Mouse (Mus musculus): ENCODE data around the gene Wdr46. TPM values are rescaled to one million over a fixed set of nuclear protein-coding genes. Genes with fewer than 3 reads are reported as not detected.

The Wdr46 gene
- polyA plus RNA-seq, 1 experiment from 2014 or later: 26.5 TPM

DNA sequence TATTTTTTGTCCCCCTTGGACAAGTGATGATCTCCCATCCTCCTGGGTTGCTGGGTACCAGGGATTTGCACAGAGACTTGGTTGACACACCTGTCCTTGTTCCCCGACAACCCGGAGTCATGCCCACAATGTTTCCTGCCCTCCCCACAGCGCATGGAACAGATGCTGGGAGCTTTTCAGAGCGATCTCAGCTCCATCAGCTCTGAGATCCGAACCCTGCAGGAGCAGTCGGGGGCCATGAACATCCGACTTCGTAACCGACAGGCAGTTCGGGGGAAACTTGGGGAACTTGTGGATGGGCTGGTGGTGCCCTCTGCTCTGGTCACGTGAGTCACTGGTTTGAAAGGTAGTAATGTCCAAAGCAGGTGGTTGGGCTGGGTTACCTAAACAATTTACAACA lies 18.0 kb downstream of the Wdr46 start:
- ATAC-seq (ENCODE audit: low FRiP score, low read depth): no peak
- Histone ChIP-seq H3K36me3 (peaks cover 31% of the 10 kb centered on the region), H3K9ac (no peak overlapping the region), H3K4me2 (no peak overlapping the region), H3K4me3 (no peak overlapping the region), H3K4me1 (replicated peaks) (peaks cover 24% of the 10 kb centered on the region), H3K9me3 (no peaks in the 10 kb centered on the region), H3K27ac (replicated peaks) (no peak overlapping the region), H3K27me3 (no peaks in the 10 kb centered on the region)
- 94% methylated on average over 11 of the region's 11 CpGs for WGBS

DNA sequence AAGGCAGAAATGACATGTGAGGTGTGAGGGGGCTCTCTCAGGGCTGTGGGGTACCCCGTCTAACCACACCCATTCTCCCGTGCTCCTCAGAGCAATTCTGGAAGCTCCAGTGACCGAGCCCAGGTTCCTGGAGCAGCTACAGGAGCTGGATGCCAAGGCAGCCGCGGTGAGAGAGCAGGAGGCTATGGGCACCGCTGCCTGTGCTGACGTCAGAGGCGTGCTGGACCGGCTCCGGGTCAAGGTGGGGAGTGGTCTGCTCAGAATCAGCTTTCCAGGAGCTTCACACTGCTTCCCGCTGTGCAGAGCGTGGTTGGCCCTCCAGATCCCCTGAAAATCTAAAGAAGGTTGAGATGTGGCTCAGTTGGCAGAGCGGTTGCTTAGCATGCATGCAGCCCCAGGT lies 18.7 kb downstream of the Wdr46 start:
- ATAC-seq (ENCODE audit: low FRiP score, low read depth): no peak
- Histone ChIP-seq H3K4me2 (no peak overlapping the region), H3K9ac (no peak overlapping the region), H3K36me3 (peaks cover 31% of the 10 kb centered on the region), H3K27ac (replicated peaks) (no peak overlapping the region), H3K27me3 (no peaks in the 10 kb centered on the region), H3K4me1 (replicated peaks) (peaks cover 17% of the 10 kb centered on the region), H3K4me3 (no peak overlapping the region), H3K9me3 (no peaks in the 10 kb centered on the region)
- 98% methylated on average over 13 of the region's 13 CpGs for whole genome bisulfite sequencing

DNA sequence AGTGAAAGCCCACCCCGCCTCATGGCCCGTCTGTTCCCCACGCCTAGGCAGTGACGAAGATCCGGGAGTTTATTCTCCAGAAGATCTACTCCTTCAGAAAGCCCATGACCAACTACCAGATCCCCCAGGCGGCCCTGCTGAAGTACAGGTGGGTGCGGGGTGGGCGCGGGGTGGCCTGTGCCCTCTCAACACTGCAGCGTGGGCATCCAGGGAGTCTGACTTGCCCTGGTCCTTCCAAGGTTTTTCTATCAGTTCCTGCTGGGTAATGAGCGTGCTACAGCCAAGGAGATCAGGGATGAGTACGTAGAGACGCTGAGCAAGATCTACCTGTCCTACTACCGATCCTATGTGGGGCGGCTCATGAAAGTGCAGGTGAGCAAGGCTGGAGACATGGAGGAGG lies 19.5 kb downstream of the Wdr46 start:
- H3K27ac ChIP-seq (replicated peaks): no peak overlapping the region
- H3K4me3 ChIP-seq: no peak overlapping the region
- no peak for ATAC-seq (ENCODE audit: low FRiP score, low read depth)
- no peak overlapping the region for H3K4me2 ChIP-seq
- H3K36me3 ChIP-seq: peaks cover 33% of the 10 kb centered on the region
- H3K9me3 ChIP-seq: no peaks in the 10 kb centered on the region
- H3K4me1 ChIP-seq (replicated peaks): peaks cover 9% of the 10 kb centered on the region
- H3K27me3 ChIP-seq: no peaks in the 10 kb centered on the region
- H3K9ac ChIP-seq: no peak overlapping the region
- 93% methylated on average over 15 of the region's 15 CpGs for WGBS

DNA sequence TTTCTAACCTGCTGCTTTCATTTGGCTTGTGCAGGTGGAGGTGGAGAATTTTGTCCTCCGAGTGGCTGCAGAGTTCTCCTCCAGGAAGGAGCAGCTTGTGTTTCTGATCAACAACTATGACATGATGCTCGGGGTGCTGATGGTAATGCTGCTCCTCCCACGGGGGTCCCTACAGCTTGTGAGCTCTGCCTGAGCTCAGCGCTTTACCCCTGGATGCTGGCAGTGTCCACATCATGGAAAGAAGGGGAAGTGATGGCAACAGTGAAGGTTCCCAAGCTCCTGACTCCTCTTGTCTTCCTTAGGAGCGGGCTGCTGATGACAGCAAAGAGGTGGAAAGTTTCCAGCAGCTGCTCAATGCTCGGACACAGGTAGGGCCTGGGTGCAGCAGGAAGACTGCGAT lies 22.4 kb downstream of the Wdr46 start:
- 94% methylated on average over 7 of the region's 7 CpGs for WGBS
- Histone ChIP-seq H3K4me2 (no peak overlapping the region), H3K27me3 (no peaks in the 10 kb centered on the region), H3K9me3 (no peaks in the 10 kb centered on the region), H3K9ac (no peak overlapping the region), H3K4me3 (no peak overlapping the region), H3K36me3 (peaks cover 51% of the 10 kb centered on the region), H3K4me1 (replicated peaks) (no peaks in the 10 kb centered on the region), H3K27ac (replicated peaks) (no peak overlapping the region)
- ATAC-seq (ENCODE audit: low FRiP score, low read depth): no peak

- H3K4me1 ChIP-seq (replicated peaks): no peaks in the 10 kb centered on the region
- H3K9me3 ChIP-seq: no peaks in the 10 kb centered on the region
- WGBS: 89% methylated on average over 17 of the region's 17 CpGs
- no peak for ATAC-seq (ENCODE audit: low FRiP score, low read depth)
- peaks cover 40% of the 10 kb centered on the region for H3K36me3 ChIP-seq
- H3K9ac ChIP-seq: no peak overlapping the region
- H3K27me3 ChIP-seq: no peaks in the 10 kb centered on the region
- no peak overlapping the region for H3K4me3 ChIP-seq
- no peak overlapping the region for H3K4me2 ChIP-seq
- H3K27ac ChIP-seq (replicated peaks): no peak overlapping the region
These were observed 24.8 kb downstream of the Wdr46 start for GRCm38 (mm10) chr17:33965082-33965845.

GRCm38 (mm10) chr17:33965846-33966550 lies 25.5 kb downstream of the Wdr46 start:
- no peak overlapping the region for H3K4me3 ChIP-seq
- H3K36me3 ChIP-seq: peaks cover 37% of the 10 kb centered on the region
- ATAC-seq (ENCODE audit: low FRiP score, low read depth): no peak
- no peak overlapping the region for H3K4me2 ChIP-seq
- no peak overlapping the region for H3K27ac ChIP-seq (replicated peaks)
- H3K9me3 ChIP-seq: no peaks in the 10 kb centered on the region
- 91% methylated on average over 16 of the region's 16 CpGs for WGBS
- no peaks in the 10 kb centered on the region for H3K27me3 ChIP-seq
- no peaks in the 10 kb centered on the region for H3K4me1 ChIP-seq (replicated peaks)
- H3K9ac ChIP-seq: no peak overlapping the region

- no peaks in the 10 kb centered on the region for H3K4me1 ChIP-seq (replicated peaks)
- no peak overlapping the region for H3K27ac ChIP-seq (replicated peaks)
- H3K4me3 ChIP-seq: no peak overlapping the region
- no peak overlapping the region for H3K9ac ChIP-seq
- ATAC-seq (ENCODE audit: low FRiP score, low read depth): peak; percentile 79
- no peaks in the 10 kb centered on the region for H3K9me3 ChIP-seq
- H3K36me3 ChIP-seq: peaks cover 21% of the 10 kb centered on the region; the same call in 1 of the 2 replicates
- WGBS: 4% methylated on average over 9 of the region's 9 CpGs
- peak overlapping the region; percentile 11; the same call in 1 of the 2 replicates for H3K4me2 ChIP-seq
- H3K27me3 ChIP-seq: no peaks in the 10 kb centered on the region
These were observed 28.0 kb downstream of the Wdr46 start for GRCm38 (mm10) chr17:33968489-33968888.

DNA sequence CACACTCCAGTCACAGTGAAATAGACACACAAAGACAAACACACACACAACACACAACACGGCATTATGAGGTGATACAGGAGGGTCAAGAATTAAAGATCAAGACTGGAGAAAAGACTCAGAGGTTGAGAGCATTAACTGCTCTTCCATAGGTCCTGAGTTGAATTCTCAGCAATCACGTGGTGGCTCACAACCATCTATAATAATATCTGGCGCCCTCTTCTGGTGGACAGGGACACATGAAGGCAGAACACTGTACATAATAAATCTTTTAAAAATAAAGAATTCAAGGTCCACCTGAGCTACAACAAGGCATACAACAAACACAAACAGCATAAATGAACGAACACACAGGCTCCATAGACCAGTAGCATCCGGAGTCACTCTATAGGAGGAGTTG lies 28.5 kb downstream of the Wdr46 start:
- 27% methylated on average over 5 of the region's 5 CpGs for WGBS
- Histone ChIP-seq H3K27ac (replicated peaks) (no peak overlapping the region), H3K4me2 (peak overlapping the region; percentile 11; the same call in 1 of the 2 replicates), H3K4me3 (no peak overlapping the region), H3K4me1 (replicated peaks) (no peaks in the 10 kb centered on the region), H3K27me3 (no peaks in the 10 kb centered on the region), H3K9ac (no peak overlapping the region), H3K9me3 (no peaks in the 10 kb centered on the region), H3K36me3 (peaks cover 20% of the 10 kb centered on the region; the same call in 1 of the 2 replicates)
- peak; percentile 35; the same call in 1 of the 2 replicates for ATAC-seq (ENCODE audit: low FRiP score, low read depth)

DNA sequence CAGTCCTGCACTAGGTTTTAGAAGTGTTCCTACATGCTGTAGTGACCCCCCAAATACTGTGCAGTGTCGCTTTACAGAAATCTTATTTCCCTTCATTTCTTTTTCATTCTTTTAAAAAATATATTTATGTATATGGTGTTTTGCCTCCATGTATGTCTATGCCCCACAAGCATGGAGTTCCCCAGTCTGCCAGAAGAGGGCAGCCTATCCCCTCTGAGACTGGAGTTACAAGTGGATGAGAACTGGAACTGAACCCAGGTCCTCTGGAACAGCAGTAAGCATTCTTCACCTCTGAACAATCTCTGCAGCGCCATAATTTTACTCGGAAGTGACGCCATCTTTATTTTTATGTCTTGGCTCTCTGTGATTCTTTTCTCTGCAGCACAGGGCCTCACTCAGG lies 28.9 kb downstream of the Wdr46 start:
- H3K27me3 ChIP-seq: 0 out of 2 replicates have a peak, but pooled peaks cover 3% of the 10 kb centered on the region
- no peaks in the 10 kb centered on the region for H3K9me3 ChIP-seq
- no peak overlapping the region for H3K9ac ChIP-seq
- H3K4me2 ChIP-seq: no peak overlapping the region
- no peak overlapping the region for H3K27ac ChIP-seq (replicated peaks)
- H3K4me3 ChIP-seq: no peak overlapping the region
- ATAC-seq (ENCODE audit: low FRiP score, low read depth): no peak
- 81% methylated on average over 4 of the region's 4 CpGs for WGBS
- no peaks in the 10 kb centered on the region for H3K4me1 ChIP-seq (replicated peaks)
- peaks cover 20% of the 10 kb centered on the region; the same call in 1 of the 2 replicates for H3K36me3 ChIP-seq

DNA sequence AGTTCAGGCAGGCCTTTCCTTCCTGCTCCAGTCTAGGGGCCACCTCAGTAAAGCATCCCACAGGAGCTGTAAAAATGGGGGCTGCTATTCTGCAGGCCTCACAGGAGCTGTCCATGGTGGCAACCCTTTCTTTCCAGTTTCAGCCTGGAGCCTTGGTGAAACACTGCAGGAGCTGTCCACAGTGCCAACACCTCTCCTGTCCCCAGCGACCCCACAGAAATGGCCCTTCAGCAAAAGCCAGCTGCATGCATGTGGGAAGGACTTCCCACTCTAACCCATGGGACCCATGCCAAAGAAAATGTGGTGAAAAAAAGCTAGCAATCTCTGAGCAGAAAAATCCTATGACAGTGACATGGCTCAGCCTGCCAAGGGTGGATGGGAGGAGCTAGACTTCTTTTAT lies 32.2 kb downstream of the Wdr46 start:
- no peak for ATAC-seq (ENCODE audit: low FRiP score, low read depth)
- no peaks in the 10 kb centered on the region for H3K9me3 ChIP-seq
- no peak overlapping the region for H3K27ac ChIP-seq (replicated peaks)
- H3K4me2 ChIP-seq: no peak overlapping the region
- H3K36me3 ChIP-seq: no peaks in the 10 kb centered on the region
- peaks cover 25% of the 10 kb centered on the region for H3K27me3 ChIP-seq
- 0 out of 2 replicates have a peak, but pooled peaks cover under 1% of the 10 kb centered on the region for H3K4me1 ChIP-seq (replicated peaks)
- 11% methylated on average over 1 of the region's 1 CpGs for WGBS
- no peak overlapping the region for H3K4me3 ChIP-seq
- H3K9ac ChIP-seq: no peak overlapping the region

DNA sequence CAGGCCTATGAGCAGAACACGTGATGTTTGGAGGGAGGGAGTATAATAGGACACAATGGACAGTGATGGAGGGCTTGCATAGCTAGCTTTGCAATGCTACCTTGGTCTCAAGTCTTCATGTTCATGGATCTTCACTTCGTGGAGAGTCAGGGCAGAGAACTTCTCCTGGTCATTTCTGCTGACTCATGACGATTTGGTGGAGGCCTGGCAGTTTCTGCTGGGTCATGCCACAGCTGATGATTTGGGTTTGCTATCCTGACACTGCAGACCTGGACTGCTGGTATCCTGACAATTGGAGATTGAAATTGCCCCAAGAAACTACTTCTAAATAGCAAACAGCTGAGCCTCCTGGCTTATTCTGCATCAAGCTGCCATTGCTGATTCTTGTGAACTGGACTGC lies 33.1 kb downstream of the Wdr46 start:
- H3K4me2 ChIP-seq: no peak overlapping the region
- H3K9ac ChIP-seq: no peak overlapping the region
- no peak overlapping the region for H3K27ac ChIP-seq (replicated peaks)
- no peak overlapping the region for H3K4me3 ChIP-seq
- no peak for ATAC-seq (ENCODE audit: low FRiP score, low read depth)
- 59% methylated on average over 3 of the region's 3 CpGs for WGBS
- H3K9me3 ChIP-seq: no peaks in the 10 kb centered on the region
- peaks cover 9% of the 10 kb centered on the region for H3K4me1 ChIP-seq (replicated peaks)
- peaks cover 34% of the 10 kb centered on the region for H3K27me3 ChIP-seq
- no peaks in the 10 kb centered on the region for H3K36me3 ChIP-seq

DNA sequence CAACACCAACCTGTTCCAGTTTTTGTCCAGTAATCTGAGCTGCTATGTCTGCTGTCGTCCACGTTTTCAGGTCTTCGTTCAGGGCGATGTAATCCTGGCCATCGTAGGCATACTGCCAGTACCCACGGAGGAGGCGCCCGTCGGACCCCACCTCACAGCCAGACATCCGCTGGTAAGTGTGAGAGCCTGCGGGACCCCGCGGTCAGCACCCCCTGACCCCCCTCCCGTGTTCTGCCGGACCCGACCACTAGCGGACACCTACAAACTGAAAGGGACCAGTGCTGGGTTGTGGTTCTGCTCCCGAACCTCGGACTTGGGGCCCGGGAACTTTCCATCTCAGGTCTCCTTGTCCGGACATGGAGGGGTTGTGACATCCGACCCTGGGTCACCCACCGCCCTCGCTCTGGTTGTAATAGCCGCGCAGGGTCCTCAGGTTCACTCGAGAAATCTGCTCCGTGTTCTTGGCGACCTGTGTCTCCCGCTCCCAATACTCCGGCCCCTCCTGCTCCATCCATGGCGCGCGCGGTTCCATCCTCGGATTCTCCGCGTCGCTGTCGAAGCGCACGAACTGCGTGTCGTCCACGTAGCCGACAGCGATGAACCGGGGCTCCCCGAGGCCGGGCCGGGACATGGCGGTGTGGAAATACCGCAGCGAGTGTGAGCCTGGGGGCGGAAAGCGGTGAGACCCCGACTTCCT lies 37.5 kb downstream of the Wdr46 start:
- Histone ChIP-seq H3K36me3 (no peaks in the 10 kb centered on the region), H3K27ac (replicated peaks) (no peak overlapping the region), H3K27me3 (peaks cover 48% of the 10 kb centered on the region), H3K4me1 (replicated peaks) (peaks cover 27% of the 10 kb centered on the region), H3K9ac (peak overlapping the region; percentile 44), H3K4me2 (peak overlapping the region; percentile 62), H3K9me3 (no peaks in the 10 kb centered on the region), H3K4me3 (peak overlapping the region; percentile 39)
- WGBS: 2% methylated on average over 57 of the region's 57 CpGs
- ATAC-seq (ENCODE audit: low FRiP score, low read depth): no peak

All from hindbrain, embryonic 15.5 days (tissue).